Mouse (Mus musculus) liver, adult (tissue): Measurements from ENCODE around the gene Scrt2.

Experiments
- GATA4 ChIP-seq: IDR thresholded peaks from 2 replicates; pipeline ENCODE4 v1.6.1; 2014; ENCODE audit warnings: mild to moderate bottlenecking, low read length; ENCODE audit not compliant: insufficient replicate concordance

The Scrt2 gene

DNA sequence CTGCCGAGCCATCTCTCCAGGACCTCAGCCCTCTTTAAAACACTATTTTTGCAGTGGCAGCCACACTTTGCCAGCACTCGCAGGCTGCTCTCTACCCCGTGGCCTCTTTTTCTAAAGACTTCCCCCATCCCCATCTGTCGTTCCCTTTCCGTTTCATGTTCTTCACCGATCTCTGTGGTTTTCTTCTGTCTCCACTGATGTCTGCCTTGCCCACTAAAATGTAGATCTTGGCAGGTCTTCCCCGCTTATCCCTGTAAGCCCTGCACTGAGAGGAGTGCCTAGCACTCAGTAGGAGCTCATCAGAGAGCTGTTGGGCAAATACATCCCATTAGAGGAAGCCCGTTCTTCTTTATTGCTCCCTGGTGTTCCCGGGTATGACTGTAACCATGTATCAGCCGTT is 31.6 kb downstream of the Scrt2 start:
- no peak for TF ChIP-seq GATA4

DNA sequence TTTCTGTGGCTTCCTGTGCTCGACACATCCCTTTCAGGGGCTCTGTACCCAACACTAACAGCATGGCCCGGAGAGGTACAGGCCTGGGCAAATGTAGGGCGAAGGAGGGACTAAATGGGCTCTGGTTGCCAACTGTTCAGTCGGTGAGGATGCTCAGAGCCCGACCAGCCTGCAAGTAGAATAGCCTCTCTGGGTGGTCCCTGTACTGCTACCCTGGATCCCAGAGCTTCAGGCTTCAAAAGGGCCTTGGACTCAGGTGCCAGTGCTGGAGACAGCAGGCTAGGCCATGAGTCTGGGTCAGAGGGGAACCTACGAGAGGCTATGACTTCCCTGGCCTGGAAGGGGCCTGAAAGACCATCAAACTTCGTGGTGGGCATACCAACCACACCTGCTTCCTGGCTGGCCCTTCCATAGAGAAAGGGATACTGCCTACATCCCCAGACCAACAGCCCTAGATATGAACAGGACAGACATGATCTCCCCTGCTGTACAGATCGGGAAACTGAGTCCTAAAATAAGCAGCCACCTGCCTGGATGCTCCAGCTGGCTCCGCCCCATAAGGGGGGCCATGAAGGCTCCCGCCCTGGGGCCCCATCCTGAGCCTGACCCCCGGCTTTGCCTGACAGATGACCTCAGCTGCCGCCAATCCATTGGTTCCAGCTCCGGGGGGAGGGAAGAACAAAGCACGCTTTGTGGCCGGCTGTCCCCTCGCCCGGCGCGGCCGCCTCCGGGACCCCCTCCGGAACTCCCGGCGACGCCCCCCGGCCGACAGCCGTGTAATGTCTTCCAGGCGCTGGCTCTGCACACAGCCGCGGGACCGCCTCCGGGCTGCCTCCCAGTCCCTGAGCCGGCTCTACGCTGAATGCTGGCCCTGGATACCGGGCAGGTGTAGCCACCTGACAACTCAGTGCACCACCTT is 33.0 kb downstream of the Scrt2 start:
- TF ChIP-seq GATA4, result no peak

DNA sequence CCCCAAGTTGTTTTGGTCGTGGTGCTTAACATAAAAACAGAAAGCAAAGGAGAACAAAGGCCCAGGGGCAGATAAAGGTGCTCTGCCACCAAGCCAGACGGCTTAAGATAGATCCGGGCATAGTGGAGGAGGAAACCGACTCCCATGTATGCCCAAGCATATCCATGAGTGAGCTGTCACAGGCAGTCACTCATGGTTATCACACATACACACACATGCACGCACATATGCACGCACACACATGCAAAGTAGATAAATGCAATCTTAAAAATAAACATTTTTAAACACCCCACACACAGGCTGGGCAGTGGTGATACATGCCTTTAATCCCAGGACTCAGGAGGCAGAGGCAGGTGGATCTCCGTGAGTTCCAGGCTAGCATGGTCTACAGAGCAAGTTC is 36.4 kb downstream of the Scrt2 start:
- no peak for TF ChIP-seq GATA4

DNA sequence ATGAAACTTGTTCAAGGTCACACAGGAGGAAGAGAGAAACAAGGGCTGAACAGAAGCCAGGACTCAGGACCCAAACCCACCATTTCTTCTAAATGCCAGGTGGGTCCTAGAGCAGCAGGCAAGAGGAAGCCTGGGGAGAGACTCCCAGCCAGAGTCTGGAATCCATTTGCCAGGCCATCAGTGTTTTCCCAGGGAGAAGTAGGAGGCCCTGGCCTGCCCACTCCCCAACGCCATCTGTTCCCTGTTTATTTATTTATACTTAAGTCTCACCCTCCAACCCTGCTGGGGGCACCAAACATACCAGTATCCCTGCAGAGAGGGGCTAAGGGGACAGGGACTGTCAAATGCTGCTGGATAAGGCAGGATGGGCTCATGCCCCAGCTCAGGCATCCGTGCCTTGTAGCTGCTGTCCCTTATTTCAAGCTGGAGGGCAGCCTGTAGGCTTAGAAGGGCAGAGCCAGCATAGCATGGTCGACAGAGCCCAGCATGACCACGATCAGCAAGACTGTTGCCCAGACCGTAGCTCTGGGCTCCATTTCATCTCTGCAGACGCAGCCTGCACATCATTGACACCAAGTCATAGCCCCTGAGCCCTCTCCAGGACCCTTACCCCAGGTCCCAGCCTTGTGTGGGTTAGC is 38.0 kb downstream of the Scrt2 start:
- no peak for TF ChIP-seq GATA4

DNA sequence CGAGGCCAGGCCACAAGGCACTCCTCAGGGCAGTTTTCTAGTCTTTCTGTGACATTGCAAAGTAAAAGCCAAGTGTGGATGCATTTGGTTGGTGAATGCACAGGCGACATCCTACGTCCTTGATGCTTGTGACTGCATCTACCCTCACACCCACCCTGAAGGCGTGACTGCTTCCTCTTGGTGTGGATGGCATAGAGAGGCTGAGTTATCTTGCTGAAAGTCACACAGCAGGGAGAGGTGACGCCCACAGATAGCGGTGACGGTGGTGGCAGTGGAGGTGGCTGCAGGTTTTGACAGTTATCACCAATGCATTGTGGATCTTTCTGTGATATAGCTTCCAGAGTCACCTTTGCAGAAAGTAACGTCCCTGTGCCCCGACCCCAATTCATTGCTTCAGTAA is 41.6 kb downstream of the Scrt2 start:
- no peak for TF ChIP-seq GATA4

DNA sequence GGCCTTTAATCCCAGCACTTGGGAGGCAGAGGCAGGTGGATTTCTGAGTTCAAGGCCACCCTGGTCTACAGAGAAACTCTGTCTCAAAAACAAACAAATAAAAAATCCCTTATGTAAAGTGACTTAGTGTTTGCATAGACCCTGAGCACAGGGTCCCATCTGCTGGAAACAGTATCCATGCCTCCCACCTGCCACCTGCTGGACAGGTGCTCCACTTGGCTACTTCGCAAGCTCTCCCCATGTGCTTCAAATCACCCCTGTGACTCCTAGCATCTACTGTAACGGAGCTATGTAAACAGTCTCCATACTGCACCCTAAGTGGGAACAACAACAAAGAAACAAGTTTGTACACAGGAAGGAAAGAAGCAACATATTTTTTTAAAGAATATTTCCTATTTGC is 47.3 kb downstream of the Scrt2 start:
- no peak for TF ChIP-seq GATA4

DNA sequence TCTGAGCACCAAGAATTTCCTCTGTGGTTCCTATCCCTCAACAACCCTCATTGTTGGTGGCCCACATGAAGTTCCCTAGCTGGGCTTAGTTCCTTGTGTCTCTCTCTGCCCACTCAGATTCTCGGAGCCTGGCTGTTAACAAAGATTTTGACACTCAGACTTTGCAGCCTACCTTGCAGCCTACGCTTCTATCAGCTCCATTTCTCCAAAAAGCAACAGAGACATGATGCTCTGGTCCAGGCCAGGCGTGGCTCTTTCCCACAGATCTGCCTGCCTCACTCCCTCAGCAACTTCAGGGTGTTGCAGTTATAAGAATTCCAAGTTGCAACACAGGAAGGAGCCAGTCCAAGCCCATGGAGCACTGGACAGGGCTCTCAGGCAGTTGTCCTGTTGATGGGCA is 48.4 kb downstream of the Scrt2 start:
- no peak for TF ChIP-seq GATA4

DNA sequence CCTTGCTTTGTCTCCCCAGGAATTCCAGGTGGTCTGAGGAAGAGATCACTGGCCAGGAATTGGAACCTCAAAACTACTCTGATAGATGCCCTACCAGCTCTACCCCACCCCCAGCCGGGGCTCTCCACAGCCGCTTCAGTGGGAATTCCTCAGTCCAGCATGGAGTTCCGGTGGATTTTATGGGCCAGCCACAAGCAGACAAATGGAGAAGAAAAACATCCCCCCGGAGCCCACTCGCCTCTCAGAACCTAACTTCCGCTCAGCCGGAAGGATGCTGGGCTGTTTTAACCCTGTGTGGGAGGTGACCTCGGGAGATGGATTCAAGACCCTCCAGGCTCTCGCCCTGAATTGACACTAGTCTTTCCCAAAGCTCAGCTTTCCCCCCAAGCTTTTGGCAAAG is 50.7 kb downstream of the Scrt2 start:
- no peak for TF ChIP-seq GATA4

DNA sequence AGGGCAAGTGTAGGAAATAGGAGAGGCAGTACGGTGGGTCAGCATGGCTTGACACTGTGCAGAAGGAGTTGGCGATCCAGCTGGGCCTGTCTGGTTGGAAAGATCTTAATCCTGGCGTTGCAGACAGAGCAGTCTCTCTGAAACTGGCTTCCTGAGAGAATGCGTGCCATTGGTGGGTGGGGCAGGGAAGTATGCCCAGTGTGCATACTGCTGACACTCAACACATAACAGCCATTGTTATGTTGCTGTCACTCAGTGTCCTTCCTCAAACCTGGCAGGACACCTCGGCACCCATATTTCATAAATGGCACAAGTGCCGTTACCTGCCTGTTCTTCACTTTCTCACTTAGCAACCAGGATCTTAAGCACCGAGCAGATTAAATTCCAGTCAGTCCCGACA is 51.4 kb downstream of the Scrt2 start:
- no peak for TF ChIP-seq GATA4

DNA sequence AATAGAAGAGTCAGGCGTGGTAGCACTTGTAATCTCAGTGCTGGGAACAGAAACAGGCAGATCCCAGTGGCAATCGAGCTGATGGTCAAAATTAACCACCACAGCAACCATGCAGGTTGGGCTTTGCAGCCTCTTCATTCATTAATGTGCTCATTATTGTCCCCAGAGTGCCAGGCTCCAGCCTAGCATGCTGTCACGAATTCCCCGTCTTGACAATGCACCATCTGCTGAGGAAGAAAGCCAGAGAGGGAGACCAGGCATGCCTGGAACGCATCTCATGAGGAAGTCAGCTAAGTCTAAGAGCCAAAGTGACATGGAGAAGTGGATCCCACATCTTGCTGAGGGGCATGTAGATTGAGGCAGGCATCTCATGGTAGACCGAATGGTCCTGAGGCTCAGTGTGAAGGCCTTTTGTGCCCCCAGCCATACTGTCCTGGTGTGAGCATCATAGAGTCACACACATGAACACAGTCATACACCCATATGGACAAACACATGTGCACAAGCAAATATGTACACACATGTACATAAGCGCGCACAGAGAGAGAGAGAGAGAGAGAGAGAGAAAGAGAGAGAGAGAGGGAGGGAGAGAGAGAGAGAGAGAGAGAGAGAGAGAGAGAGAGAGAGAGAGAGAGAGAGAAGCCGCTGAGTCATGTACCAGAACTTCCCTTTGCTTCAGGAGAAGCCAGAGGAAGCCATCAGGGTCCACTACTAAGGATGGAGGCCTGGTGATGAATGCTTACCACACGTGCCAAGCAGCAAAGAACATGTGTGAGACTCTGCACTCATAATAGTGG is 58.1 kb downstream of the Scrt2 start:
- no peak for TF ChIP-seq GATA4

DNA sequence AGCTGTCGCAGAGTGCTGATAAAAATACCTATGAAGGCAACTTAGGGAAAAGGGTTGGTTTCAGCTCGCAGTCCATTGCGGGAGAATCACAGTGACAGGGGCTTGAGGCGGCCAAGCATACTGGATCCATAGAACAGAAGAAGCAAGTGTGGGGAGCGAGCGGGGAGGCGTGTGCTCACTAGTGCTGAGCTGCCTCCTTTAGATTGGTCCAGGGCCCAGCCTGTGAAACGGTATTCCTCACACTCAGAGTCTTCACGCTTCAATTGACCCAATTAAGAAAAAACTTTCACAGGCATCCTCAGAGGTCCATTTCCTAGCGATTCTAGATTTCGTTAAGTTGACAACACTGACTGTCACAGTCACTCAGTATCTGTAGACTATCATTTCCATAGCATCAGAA is 59.6 kb downstream of the Scrt2 start:
- no peak for TF ChIP-seq GATA4

DNA sequence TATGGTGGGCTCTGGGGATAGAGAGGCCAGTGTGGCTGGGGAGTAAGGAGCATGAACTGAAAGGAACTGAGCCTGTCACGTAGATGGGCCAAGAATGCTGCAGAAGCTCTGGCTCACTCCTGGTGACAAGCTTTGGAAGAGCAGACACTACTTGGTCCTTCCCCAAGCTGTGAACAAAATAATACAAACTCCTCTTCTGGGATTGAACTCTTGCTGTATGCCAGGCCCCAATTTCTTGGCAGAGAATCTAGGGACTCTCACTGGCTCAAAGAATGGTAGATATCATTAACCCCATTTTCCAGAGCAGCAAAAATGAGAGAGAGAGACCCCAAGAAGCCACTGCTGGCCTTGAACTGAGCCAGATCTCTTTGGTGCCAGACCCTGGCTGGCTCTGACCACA is 60.2 kb downstream of the Scrt2 start:
- TF ChIP-seq GATA4, result no peak

DNA sequence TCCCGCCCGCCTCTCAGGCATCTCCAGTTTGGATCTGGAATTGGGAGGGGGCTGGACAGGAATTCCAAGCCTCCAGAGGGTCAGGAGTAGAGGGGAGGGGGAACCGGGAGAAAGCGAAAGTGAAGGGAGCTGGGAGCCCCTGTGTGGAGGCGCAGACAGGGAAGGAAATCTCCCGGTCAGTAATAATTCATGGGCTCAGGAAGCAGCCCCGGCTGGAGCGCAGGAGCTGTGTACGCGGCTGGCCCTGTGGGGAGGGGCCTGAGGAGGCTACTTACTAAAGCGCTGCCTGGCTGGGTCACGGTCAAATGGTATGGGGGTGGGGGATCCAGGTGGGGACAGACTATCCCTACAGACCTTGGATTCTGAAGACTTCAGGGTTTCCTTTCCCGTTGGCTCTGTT is 60.7 kb downstream of the Scrt2 start:
- no peak for TF ChIP-seq GATA4

DNA sequence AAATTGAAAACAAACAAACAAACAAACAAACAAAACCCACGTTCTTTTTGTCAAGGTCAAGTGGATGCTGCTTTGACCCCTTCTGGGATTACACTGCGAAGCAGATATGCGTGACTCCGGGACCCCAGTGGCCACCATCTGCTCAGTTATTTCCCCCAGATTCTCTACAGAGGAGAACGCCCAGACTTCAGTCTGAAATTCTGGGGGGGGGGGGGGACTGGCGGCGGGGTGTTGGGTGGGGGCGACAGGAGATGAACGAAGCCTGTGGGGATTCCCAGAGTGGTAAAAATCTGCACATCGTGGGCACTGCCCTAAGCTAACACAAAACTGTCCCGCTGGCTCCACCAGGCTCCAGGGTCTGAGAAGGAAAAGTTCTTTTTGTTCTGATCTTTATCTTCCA is 61.2 kb downstream of the Scrt2 start:
- TF ChIP-seq GATA4, result no peak

DNA sequence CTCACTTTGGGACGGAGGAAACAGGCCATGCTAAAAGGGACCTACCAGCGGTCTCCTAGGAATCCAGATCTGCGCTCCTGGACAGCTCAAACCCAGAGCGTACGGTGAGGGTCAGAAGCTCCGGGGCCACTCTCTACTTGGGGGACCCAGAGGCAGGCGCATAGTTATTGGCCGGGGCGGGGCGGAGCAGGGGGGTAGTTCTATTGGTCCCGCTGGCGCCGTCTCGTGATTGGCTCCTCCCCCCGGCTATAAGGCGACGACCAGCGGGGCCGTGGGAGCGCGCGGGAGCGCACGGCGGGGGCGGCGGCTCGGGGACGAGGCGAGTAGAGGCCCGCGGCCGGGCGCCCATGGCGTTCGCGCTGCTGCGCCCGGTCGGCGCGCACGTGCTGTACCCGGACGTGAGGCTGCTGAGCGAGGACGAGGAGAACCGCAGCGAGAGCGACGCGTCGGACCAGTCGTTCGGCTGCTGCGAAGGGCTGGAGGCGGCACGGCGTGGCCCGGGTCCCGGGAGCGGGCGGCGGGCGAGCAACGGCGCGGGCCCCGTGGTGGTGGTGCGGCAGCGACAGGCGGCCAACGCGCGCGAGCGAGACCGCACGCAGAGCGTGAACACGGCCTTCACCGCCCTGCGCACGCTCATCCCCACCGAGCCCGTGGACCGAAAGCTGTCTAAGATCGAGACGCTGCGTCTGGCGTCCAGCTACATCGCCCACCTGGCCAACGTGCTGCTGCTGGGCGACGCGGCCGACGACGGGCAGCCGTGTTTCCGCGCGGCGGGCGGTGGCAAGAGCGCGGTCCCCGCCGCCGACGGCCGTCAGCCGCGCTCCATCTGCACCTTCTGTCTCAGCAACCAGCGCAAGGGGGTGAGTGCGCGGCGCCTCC is 62.2 kb downstream of the Scrt2 start, which contains the start of gene Tcf15:
Gene Tcf15 (plus strand): TSS at position 283 of the 879 bp plus-strand sequence.
- TF ChIP-seq GATA4, result no peak

DNA sequence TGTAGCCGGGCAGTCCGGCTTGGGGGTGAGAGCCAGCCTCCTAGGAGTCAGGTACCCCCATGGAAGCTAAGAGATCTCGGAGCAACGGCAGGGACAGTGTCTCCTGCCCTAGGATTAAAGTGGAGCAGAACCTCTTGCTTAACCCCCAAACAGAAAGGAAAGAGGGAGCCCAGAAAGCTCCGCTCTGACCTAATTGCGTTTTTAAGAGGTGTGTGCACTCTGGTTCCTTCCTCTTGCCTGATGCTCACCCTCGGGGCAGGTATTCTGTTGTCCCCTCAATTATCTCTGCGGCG is 62.8 kb downstream of the Scrt2 start:
- no peak for TF ChIP-seq GATA4

DNA sequence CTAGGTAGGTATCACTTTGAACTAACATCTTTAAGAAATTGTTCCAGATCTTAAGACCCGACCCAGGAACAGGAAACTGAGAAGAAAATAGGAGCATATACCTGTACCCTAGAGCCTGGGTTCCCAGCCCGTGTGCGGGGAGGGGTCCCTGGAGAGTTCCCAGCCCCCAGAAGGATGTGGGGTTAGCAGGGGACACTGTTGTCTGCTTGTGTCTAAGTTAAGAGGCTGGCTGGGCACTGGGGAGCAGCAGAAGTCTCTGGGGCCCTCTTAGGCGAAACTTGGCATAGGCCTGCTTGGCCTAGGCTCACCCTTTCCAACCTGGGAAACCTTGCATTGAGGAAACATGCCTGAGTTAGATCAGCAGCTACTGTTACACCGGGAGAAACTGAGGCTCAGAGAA is 63.2 kb downstream of the Scrt2 start:
- no peak for TF ChIP-seq GATA4
